Mouse (Mus musculus): ENCODE data around the gene Eea1.

DNA sequence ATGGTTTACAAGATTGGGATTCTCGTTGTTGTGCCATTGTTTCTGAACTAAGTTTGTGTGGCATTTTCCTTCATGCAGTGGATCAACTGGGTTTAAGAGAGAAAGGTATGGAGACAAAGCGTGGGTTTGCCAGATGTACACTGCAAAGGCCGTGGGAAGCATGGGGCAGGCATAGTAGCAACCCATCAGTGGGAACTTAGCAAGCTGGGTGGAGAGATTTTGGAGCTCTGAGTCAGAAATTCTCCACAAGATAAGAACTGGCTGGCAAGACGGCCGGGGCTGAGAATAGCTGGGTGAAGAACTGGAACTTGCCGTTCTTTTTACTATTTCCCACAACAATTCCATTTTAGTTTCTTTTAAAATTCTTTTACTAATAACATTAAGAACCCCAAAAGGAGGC is 35.8 kb upstream of the Eea1 start:
- no peak for TF ChIP-seq GATA1 (IDR thresholded peaks at IDR 0.05; ENCODE audit: low read length)
- no peak for TF ChIP-seq TAL1 (IDR thresholded peaks at IDR 0.05; ENCODE audit: low read length)
